Mouse (Mus musculus): Measurements from ENCODE around the gene Tulp3.
"Not testable (repeated sequence)": the region's sequence is repeated elsewhere in the genome, so short reads cannot be mapped to it uniquely, and the experiment has no call there.

The Tulp3 gene

GRCm38 (mm10) chr6:128355726-128356416 lies at the start of gene Tulp3:
Gene Tulp3, minus strand, starts transcription at chr6:128355851.
- peak; percentile 97 for DNase-seq (ENCODE audit: low spot score)

- DNase-seq (ENCODE audit: low spot score), result no peak
Observed at GRCm38 (mm10) chr6:128404708-128405107, 49.1 kb upstream of the Tulp3 start.

- no peak for DNase-seq (ENCODE audit: low spot score)
Observed at GRCm38 (mm10) chr6:128399421-128400185, 44.0 kb upstream of the Tulp3 start.

- no peak for DNase-seq (ENCODE audit: low spot score)
Observed at GRCm38 (mm10) chr6:128398996-128399395, 43.3 kb upstream of the Tulp3 start, which contains the start of gene Nrip2. Gene Nrip2, plus strand, starts transcription at chr6:128399296.

GRCm38 (mm10) chr6:128397574-128398261 lies 42.1 kb upstream of the Tulp3 start:
- DNase-seq (ENCODE audit: low spot score), result no peak

- DNase-seq (ENCODE audit: low spot score), result no peak
Observed at GRCm38 (mm10) chr6:128390683-128391082, 35.0 kb upstream of the Tulp3 start.

GRCm38 (mm10) chr6:128389185-128389584 lies 33.5 kb upstream of the Tulp3 start:
- no peak for DNase-seq (ENCODE audit: low spot score)

GRCm38 (mm10) chr6:128385026-128385425 lies 29.4 kb upstream of the Tulp3 start:
- DNase-seq (ENCODE audit: low spot score), result no peak

GRCm38 (mm10) chr6:128383752-128384151 lies 28.1 kb upstream of the Tulp3 start:
- no peak for DNase-seq (ENCODE audit: low spot score)

GRCm38 (mm10) chr6:128381254-128381653 lies 25.6 kb upstream of the Tulp3 start:
- DNase-seq (ENCODE audit: low spot score), result no peak

- not testable (repeated sequence) for DNase-seq (ENCODE audit: low spot score)
Observed at GRCm38 (mm10) chr6:128380594-128381167, 25.0 kb upstream of the Tulp3 start.

GRCm38 (mm10) chr6:128379636-128380035 lies 24.0 kb upstream of the Tulp3 start:
- DNase-seq (ENCODE audit: low spot score), result no peak

- no peak for DNase-seq (ENCODE audit: low spot score)
Observed at GRCm38 (mm10) chr6:128376371-128377085, 20.9 kb upstream of the Tulp3 start.

GRCm38 (mm10) chr6:128375192-128375591 lies 19.5 kb upstream of the Tulp3 start, which contains the start of the genes Tex52 and Gm44596:
Gene Tex52, plus strand, starts transcription at chr6:128375456.
Gene Gm44596, plus strand, starts transcription at chr6:128375503.
- no peak for DNase-seq (ENCODE audit: low spot score)

GRCm38 (mm10) chr6:128370040-128370439 lies 14.4 kb upstream of the Tulp3 start:
- no peak for DNase-seq (ENCODE audit: low spot score)

GRCm38 (mm10) chr6:128366466-128366865 lies 10.8 kb upstream of the Tulp3 start:
- DNase-seq (ENCODE audit: low spot score), result no peak

GRCm38 (mm10) chr6:128364721-128365120 lies 9.1 kb upstream of the Tulp3 start:
- DNase-seq (ENCODE audit: low spot score), result no peak

- DNase-seq (ENCODE audit: low spot score), result no peak
Observed at GRCm38 (mm10) chr6:128363007-128363825, 7.6 kb upstream of the Tulp3 start.

GRCm38 (mm10) chr6:128362381-128363006 lies 6.8 kb upstream of the Tulp3 start, which contains the start of the genes Rhno1 and Foxm1:
Gene Rhno1, minus strand, starts transcription at chr6:128362911.
Gene Foxm1, plus strand, starts transcription at chr6:128362967.
- peak; percentile 55 for DNase-seq (ENCODE audit: low spot score)

GRCm38 (mm10) chr6:128361901-128362300 lies 6.2 kb upstream of the Tulp3 start:
- DNase-seq (ENCODE audit: low spot score), result no peak

Data from left cerebral cortex, adult 11 months (tissue).